Mouse (Mus musculus) kidney, postnatal 10 days (tissue): ENCODE data around the gene Slc16a10.

Source experiments
- DNase-seq: peaks from one replicate; pipeline ENCODE4 v3.0.0; 2021; ENCODE audit warnings: mixed read lengths

Gene Slc16a10

DNA sequence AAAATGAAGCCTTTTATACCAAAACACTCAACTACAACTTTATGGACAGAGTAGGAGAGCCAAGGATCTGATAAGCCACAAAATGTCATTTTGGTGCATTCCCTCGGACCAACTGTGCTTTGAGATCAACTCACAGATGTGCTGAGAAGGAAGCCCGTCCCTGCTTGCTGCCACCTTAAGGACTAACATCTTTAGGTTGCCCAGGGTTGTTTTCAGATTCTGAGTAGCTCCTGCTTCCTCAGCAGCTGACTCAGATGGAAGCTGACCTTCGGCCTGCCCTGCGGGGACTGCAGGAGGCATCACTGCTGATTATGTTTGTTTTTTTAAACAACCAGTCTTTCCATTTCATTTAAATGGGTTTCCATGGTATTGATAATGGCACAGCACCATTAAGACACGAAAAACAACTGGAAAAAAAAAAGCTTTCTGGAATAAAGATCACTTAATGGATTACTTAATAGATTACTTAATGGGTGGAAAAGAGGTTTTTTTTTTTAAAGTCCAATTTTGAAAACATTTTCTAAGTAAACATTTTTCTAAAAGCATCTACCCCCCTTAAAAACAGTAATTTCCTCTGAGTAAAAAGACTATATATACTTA is 78.7 kb downstream of the Slc16a10 start:
- DNase-seq: peak; percentile 73

DNA sequence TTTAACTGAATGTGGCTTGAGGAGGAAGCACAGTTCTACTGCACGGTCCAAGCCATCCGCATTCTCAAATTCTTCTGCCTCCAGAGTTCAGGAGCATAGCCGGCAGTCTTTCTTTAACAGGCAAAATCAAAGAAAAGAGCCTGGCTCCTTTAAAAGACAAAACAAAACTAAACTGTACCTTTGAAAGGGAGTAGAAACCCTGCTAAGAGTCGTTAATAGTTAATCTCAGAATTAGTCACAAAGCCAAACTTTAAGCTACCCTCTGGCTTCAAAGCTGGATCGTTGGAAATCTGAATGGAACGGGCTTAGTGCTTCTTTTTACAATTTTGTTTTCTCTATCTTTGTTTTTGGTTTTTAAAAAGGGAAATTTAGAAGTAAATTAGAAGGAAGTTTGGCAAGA is 79.2 kb downstream of the Slc16a10 start:
- DNase-seq: no peak

DNA sequence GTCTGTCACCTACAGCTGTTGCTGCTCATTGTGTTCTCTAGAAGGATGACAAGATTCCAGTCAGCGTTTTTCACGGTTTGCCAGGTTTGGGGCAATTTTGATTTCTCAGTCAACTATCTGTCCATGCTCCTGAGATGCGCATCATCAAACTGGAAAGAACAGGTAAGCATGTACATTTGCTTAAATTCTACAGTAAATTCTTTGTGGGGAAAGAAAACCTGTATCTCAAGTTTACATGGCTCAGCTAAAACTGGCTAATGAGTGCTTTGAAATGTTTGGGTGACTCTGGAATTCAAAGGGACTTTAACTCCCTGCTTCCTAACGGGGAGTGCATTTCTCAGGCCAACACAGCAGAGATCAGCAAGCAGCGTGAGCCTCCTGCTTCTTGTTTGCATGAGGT is 80.1 kb downstream of the Slc16a10 start:
- DNase-seq: no peak

DNA sequence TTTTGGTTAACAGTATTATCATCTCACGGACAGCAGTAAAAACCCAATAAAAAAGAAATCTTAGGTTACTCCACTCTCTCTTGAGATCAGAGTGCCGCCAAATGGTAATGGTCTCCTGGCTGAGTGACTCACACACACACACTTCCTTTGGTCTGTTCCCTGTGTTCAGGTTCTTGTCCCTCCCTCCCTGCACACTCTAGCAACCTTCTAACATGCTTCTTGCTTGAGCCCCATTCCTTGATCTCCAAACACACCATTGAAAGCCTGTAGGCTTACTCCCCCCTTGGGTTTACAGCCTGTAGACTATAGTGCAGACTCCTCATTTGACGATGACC is 83.3 kb downstream of the Slc16a10 start:
- peak; percentile 4 for DNase-seq

DNA sequence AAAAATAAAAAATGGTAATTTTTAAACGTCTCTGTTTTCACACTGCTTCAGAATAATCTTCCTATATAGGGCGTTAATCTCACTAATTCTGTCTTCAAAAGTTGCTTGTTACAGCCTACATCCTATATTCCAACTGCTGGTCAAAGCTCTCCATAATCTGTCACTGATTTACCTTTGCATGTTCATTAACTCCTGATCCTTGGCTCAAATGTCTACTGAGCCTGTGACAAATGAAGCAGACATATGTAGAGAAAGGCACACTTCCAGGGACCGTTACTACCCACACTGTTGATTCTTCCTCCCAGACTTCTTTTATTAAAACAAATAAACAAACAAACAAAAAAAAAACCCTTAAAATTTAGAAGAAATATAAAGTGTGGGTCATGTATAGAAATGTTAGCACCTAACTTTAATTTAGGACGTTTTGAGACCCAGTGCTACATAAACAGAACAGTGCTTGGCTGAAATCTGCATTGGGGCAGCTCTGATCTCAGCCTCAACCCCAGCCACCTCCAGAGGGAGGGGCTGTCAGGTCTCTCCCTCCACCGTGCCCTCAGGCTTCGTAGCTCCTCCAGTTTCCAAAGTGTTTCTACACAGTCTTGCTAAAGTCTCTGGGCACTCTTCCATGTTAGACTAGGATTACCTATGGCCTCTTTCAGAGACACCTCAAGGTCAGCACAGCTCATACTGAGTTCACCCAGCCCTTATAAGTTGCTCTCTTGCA is 83.8 kb downstream of the Slc16a10 start:
- peak; percentile 51 for DNase-seq

DNA sequence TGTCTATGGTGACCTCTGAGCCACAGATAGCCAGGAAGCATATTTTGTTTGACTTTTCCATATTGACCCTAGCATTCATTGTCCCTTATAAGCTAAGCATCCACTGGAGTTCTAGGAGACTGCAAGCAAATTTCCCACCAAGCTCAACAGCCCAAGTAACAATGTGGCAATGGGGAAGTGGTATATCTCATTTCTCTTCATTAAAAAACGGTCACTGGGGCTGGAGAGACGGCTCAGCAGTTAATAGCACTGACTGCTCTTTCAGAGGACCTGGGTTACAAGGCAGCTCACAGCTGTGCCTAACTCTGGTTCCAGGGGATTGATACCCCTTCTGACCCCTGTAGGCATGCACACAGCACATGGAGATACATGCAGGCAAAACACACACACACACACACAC is 84.4 kb downstream of the Slc16a10 start:
- DNase-seq: peak; percentile 3

DNA sequence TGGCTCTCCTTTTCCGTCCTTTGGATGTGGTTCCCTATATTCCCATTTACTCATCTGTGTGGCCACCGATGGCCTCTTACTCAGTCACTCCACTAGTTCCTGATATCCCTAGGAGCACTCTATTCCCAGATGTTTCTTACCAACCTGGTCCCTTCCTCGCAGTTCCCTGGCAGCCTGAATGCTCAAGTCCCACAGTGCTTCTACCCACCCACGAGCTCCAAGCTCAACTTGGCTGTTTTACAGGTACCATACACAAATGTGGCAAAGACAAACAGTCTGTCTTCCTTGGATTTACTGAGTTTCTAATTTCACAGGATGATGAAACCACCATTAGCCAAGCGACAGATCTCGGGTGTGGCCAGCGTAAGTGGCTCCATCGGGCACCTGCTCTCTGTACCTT is 87.6 kb downstream of the Slc16a10 start:
- peak; percentile 3 for DNase-seq

DNA sequence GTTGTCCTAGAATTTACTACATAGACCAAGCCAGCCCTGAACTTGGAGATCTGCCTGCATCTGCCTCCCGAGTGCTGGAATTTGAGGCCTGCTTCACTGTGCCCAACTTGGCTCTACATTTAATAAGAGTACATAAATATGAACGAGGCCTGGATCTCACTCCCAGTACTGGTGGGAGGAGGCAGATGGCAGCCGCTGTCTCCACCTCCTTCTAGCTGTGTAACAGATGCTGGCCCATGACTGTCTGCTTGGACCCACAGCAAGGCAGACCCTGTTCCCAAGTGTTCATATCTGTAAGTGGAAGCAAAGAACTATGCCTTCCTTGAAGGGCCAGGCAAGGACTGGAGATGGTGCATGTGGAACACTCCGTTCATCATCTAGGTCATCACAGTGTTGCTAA is 88.2 kb downstream of the Slc16a10 start:
- peak; percentile 6 for DNase-seq

DNA sequence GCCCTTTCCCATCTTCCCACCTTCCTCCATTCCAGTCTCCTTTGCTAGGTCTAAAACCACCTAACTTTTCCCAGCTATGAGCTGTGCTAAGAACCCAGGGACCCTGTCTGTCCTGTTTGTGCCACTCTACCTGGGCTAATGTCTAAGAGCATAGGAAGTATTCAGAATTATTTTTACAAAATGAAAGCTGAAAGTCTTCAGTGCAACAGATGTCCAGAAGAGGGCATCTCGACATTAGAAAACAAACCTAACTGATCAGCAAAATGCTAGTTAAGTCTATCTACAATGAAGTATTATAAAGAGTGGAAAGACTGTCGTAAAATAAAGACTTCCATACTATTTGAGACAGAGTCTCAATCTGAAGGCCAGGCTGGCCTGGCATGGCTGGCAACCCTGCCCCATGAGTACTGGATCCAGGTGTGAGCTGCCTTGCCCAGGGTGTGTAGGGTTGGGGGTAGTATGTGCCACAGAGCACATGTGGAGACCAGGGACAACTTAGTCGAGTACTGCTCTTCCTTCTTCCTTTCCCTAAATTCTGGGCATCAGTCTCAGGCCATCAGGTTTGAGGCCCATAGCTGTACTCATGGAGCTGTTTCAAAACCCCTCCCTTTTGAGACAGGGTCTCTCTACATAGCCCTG is 88.7 kb downstream of the Slc16a10 start:
- peak; percentile 29 for DNase-seq

DNA sequence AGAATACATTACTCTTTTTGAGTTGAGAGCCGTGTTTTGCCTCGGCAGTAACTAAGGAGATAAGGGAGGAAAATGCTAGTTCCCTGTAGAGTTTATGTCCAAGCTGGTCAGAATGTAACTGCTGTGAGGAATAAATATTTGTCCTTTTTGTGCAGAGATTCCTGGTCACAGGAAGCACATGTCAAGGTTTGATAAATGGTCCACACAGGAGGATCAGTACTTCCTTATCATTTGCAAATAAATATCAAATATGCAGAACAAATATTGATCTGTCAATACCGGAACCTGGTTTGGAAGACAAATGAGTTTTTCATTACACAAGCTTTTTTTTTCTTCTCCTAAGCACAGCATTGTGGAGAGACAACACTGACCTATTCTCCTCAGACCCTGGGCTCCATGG is 90.1 kb downstream of the Slc16a10 start:
- DNase-seq: no peak

DNA sequence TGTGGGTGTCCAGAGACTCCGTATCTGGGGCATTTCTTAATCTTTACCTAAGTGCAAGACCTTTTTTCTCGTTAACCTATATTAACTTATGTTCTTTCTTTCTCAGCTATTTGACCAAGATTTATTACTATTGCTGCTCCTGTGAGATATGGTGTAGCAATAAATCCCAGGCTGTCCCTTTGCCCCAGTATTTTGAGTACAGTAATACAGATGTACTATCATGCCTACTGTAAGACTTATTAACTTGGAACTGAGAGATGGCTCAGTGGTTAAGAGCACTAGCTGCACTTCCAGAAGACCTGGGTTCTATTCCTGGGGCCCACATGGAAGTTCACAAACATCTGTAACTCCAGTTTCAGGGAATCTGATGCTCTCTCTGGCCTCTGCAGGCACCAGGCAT is 91.3 kb downstream of the Slc16a10 start:
- DNase-seq: no peak

DNA sequence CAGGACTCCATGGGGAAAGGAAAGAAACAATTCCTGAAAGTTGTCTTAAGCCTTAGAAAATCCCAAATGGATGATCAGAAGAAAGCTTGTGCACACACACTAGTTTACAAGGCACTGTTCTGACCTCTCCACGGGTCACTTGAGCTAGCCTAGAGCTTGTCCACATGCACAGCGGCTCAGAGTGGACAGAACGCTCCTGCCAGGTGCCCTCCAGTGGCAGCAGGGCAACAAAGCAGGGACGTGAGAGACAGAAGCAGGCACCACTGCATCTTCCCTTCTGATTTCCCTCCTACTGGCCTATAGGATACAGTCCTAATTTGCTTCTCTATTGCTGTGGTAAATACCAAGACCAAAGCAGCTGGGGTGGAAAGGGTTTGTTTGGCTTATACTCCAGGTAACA is 100.7 kb downstream of the Slc16a10 start:
- peak; percentile 63 for DNase-seq

DNA sequence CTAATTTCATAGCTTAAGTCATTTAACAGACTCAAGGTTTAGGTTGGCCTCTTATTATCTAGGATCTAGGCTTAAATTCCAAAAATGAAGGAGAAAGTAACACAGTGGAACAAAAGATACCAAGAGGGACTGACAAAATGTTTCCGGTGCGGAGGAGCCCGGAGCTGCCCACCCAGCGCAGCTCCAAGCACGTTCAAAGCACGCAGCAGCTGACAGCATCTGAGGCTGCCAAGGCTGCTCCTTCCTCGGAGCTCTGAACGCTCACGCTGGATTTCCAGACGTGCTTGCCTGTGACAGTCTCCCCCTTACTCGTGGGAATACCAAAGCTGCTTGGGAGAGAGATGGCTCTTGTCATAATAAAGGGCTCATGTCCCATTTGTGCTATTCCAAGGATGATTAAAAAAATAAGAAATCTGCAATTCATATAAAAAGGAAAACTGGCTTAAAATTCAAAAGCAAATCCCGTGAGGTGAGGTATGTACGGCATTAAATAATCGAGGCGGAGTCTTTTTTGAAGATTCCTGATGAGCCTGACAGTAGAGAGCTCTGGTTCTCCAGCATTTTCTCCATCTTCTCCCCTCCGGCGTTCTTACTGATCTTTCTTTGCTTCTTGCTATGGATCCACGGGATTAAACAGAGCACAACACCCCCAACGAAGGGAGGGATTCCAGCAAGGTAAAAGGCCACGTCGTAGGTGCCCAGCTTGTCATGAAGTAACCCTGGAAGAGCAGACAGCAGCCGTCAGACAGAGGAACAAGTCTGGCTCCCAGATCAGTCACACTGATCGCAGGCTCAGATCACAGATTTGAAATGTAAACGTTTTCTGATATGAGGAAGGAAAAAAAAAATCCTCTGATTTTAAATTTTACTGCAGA is 105.1 kb downstream of the Slc16a10 start:
- DNase-seq: peak; percentile 26

DNA sequence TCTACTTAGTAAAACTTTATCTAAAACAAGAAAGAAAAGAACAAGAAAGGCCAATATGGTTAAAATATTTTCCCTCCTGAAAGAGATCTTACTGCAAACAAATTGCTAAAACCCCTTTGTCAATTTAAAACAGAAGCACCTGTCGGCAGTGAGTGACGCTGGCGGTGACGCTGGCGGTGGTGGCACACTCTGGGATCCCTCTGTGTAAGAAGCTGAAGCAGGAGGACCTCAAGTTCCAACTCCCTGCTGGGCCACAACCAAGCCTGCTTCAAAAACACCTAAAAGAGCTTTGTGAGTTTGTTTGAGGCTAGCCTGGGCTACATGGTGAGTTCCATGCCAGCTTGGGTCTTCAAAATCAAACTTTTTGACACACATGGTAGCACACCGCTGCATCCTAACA is 107.1 kb downstream of the Slc16a10 start:
- DNase-seq: peak; percentile 1

DNA sequence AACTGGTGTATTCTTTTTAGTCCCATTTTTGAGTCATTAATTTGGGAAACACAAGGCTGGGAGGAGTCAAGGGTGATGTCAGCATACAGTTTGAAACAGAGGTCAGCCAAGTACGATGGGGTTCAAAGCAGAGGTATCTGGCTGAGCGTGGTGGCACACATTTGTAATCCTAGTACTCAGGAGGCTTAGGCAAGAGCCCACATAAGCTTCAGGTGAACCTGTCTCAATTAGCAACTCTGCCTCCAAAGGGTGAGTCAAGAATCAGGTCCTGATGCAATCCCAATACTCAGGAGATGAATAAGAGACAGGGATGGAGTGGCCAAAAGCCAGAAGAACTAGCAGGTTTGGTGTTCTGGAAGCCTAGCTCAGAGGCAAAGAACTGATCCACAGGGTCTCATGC is 109.2 kb downstream of the Slc16a10 start:
- no peak for DNase-seq

DNA sequence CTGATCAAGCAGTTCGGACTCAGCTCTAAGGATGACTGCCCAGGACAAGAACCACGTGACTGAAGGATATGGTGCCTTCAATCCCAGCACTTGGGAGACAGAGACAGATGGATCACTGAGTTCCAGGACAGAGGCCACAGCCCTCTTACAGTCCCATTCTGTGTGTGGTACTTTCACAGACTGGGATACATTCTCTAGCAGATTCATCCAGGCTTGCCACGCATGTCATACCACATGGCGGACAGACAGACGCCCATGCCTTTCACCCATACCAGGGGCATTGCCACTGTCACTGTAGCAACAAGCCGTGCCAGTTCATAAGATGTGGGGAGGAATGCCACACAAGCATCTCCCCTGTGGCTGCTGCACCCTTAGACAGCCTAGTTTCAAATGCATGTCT is 111.3 kb downstream of the Slc16a10 start:
- DNase-seq: peak; percentile 2

DNA sequence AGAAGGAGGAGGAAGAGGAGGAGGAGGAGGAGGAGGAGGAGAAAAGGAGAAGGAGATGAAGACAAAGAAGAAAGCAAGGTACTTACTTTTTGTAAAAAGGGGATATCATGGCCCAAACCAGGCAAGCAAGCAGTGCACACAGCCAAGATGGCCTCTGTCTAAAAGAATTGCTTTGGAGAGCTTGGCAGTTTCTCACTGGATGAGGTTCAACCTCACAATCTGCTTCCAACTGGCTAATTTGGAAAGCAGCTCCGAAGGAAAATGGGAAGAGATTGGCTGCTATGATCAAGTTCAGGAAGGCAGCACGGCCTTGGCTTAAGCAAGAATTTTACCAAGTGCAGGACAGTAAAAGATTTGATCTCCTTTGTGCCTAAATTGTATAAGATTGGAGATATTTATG is 112.4 kb downstream of the Slc16a10 start:
- DNase-seq: peak; percentile 1

DNA sequence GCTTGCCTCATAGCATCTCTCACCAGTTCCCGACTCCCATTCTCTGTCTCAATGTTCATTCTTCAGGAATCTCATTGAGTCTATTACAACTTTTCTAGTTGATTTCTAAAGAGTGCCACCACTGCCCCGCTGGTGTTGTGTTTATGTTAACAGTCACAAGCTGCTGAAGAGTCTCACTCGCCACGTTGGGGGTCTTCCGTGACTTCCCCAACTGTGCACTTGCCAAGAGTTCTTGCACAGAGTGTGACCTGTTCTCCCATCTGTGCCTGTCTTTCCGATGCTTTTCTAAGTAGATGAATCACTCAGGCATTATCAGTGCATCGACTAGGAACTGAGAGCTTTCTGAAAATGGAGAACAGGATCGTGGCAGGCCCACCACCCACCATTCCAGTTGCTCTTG is 114.0 kb downstream of the Slc16a10 start:
- no peak for DNase-seq

DNA sequence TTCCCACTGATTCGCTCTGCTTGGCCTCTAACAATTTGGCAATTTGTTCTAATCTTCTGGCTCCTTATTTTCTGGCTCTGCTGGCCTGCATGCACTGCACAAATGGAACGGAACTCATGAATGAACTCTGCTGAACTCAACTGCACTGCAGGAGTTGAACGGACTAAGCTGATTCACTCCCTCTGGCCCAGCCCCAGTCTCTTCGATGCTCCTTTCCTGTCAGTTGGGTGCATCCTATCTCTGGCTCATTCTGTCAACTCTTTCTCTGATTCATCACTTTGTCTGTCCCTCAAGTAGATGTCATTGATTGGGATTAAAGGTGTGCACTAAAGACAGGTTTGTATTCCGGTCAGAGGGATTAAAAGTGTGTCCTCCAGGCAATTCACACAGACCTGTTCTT is 115.5 kb downstream of the Slc16a10 start:
- DNase-seq: no peak

DNA sequence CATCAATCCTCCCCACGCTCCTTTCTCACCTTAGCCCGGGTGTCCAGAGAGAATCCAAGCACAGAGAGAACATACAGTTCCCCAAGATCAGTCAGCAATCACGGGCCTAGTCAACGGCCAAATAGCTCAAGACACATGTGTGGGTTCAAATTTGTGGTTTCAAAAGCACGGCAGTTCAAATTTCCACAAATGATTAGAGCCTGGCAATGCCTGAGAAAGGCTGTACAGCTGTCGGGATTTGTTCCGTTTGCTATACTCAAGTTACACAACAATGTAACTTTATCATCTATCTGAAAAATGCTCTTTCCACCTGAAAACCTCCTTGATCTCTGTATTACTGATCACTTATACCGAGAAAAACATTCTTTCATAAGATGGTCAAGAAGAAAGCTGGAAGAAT is 116.5 kb downstream of the Slc16a10 start:
- DNase-seq: no peak

DNA sequence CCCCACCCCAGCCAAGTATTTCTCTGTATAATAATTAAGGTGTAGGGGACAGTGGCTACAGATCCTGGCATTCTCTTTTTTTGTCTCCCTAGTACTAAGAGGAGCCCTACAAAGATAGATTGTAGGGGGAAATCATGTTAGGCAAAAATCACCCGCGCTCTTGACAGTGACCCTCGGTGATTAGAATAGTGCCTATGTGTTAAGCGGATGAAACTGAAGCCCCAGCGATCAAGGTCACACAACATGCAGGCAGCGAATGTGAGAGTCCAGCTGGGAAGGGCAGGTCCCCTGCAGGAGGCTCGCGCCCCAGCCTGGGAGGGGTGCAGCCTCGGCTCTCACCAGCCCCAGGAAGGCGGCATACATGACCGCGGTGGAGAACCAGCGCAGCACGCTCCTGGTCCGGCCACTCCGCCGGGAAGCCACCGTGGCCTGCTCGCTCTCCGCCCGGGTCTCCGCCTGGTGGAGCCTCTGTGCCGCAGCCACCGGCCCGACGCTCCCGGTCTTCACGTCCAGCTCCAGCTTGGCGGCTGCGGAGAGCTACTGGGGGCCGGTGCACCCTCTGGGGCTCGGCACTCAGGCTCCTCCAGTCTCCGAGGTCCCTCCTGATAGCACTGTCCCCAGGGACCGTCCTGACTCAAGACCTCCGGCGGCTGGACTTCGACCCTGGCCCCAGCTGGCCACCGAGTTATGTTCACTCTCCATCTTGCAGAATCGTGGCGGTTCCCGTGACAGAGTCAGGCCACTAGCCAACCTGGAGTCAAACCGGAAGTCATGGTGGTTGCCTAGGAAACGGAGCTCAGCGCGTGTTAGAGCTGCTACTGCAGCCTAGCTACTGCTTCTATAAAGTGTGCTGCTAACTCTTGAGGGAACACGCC is 117.3 kb downstream of the Slc16a10 start, which contains the start of gene Mfsd4b1:
TSS of gene Mfsd4b1 (minus strand) at position 715 of the 875 bp plus-strand sequence.
- peak; percentile 93 for DNase-seq

DNA sequence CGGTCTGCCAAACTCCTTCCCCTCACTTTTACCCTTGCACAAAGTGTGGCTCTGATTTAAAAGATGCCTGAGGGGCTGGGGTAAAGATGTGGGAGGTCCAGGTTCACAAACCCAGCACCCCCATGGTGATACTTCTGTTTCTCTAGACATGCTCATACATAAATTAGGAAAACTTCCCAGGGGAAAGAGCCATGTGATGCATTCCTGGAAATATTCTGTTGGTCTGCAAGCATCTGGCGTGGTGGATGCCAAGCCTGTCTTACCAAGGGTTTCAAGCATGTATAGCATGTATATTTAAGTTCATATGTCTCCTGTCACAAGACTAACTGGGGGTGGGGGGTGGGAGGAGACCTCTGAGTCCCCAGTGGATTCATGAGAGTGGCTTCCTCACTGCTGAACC is 121.7 kb downstream of the Slc16a10 start:
- no peak for DNase-seq
